Mouse (Mus musculus) olfactory bulb, adult 2 months (tissue): ENCODE data around the gene Evx2.

Source experiments
- CTCF ChIP-seq: fragments of 200-500 bp; IDR thresholded peaks from 2 replicates; pipeline ENCODE4 v1.5.1; 2012; ENCODE audit warnings: low read depth, mild to moderate bottlenecking, low read length, moderate library complexity; ENCODE audit not compliant: insufficient read depth
- POLR2A ChIP-seq: fragments of 200-500 bp; IDR thresholded peaks from 2 replicates; pipeline ENCODE4 v1.6.1; 2012; ENCODE audit warnings: mild to moderate bottlenecking, low read depth, low read length, moderate library complexity; ENCODE audit not compliant: insufficient read depth

- TF ChIP-seq CTCF = no peak
- TF ChIP-seq POLR2A = no peak
Measured at GRCm38 (mm10) chr2:74690338-74690716, 31.0 kb upstream of the Evx2 start.
